ENCODE assay signal across 7 mouse cellular contexts in genomic region chr14:34660788-34661591, GRCm38 (mm10). TPM values are rescaled to one million over a fixed set of nuclear protein-coding genes. Genes with fewer than 3 reads are reported as not detected.
DNase-seq lines count a peak whose midpoint lies in the region; ATAC-seq and TF ChIP-seq lines count a peak whose summit lies in the region.

No protein-coding gene starts in this region.

- peak overlapping the region; percentile 88 for H3K4me2 ChIP-seq in intestine, embryonic 14.5 days (ENCODE audit: low read length)

- H3K4me3 ChIP-seq in ES-Bruce4 (ENCODE audit: low read depth, low read length) = peak overlapping the region; percentile 63
- H3K4me3 ChIP-seq in intestine, embryonic 14.5 days (ENCODE audit: low read depth, low read length) = peak overlapping the region; percentile 44
- peak overlapping the region; percentile 60 for H3K4me3 ChIP-seq in midbrain, embryonic 10.5 days

- peak; percentile 71 for DNase-seq in intestine, embryonic 14.5 days (ENCODE audit: low spot score)
- DNase-seq in midbrain, embryonic 10.5 days (ENCODE audit: low spot score) = peak; percentile 39
- peak; percentile 62 for DNase-seq in thymus, postnatal 25 days
- DNase-seq in urinary bladder, postnatal 4 days (ENCODE audit: low spot score in 2 of 2) = no peak

- peaks cover 5% of the 10 kb centered on the region for H3K4me1 ChIP-seq in ES-Bruce4 (ENCODE audit: control insufficient read depth, insufficient read depth, low read length)
- H3K4me1 ChIP-seq in intestine, embryonic 14.5 days (replicated peaks; ENCODE audit: control insufficient read depth, insufficient read depth, low read length) = peaks cover 6% of the 10 kb centered on the region; the same call in 1 of the 2 replicates
- peaks cover 20% of the 10 kb centered on the region for H3K4me1 ChIP-seq in midbrain, embryonic 10.5 days

- peak overlapping the region; percentile 89 for H3K27ac ChIP-seq in ES-Bruce4 (ENCODE audit: insufficient read depth, low read length)
- H3K27ac ChIP-seq in intestine, embryonic 14.5 days (ENCODE audit: low read depth) = no peak overlapping the region
- H3K27ac ChIP-seq in midbrain, embryonic 10.5 days (replicated peaks) = peak overlapping the region; percentile 57

- H3K36me3 ChIP-seq in ES-Bruce4 (ENCODE audit: control insufficient read depth, insufficient read depth, low read length, poor library complexity, severe bottlenecking) = no peaks in the 10 kb centered on the region
- H3K36me3 ChIP-seq in intestine, embryonic 14.5 days (ENCODE audit: control insufficient read depth, insufficient read depth, low read length) = no peaks in the 10 kb centered on the region
- no peaks in the 10 kb centered on the region for H3K36me3 ChIP-seq in midbrain, embryonic 10.5 days

- TF ChIP-seq CTCF in ES-Bruce4 (IDR thresholded peaks at IDR 0.05; ENCODE audit: low read depth, low read length) = no peak

- H3K9ac ChIP-seq in ES-Bruce4 (ENCODE audit: low read depth, poor library complexity, severe bottlenecking) = peak overlapping the region; percentile 69
- peak overlapping the region; percentile 42; the same call in 1 of the 2 replicates for H3K9ac ChIP-seq in intestine, embryonic 14.5 days (ENCODE audit: low read length)

- H3K27me3 ChIP-seq in ES-Bruce4 (ENCODE audit: control insufficient read depth, insufficient read depth, low read length, poor library complexity, severe bottlenecking) = no peaks in the 10 kb centered on the region
- H3K27me3 ChIP-seq in intestine, embryonic 14.5 days (replicated peaks; ENCODE audit: control insufficient read depth, insufficient read depth, low read length) = peaks cover 27% of the 10 kb centered on the region
- peaks cover 74% of the 10 kb centered on the region for H3K27me3 ChIP-seq in midbrain, embryonic 10.5 days (ENCODE audit: low read depth, poor library complexity, severe bottlenecking)

- TF ChIP-seq EP300 in ES-Bruce4 (IDR thresholded peaks at IDR 0.05; ENCODE audit: insufficient read depth, low read depth, low read length) = peak; percentile 96

- ATAC-seq in CD4-positive, CD25-positive, alpha-beta regulatory T cell, adult 4 months = peak; percentile 28
- peak; percentile 42 for ATAC-seq in erythroid progenitor cell, adult 5-6 weeks (replicated peaks; ENCODE audit: low FRiP score, poor library complexity, severe bottlenecking)
- no peak for ATAC-seq in intestine, embryonic 14.5 days (replicated peaks; ENCODE audit: low FRiP score, low TSS enrichment, low read depth)

- peaks cover 10% of the 10 kb centered on the region for H3K9me3 ChIP-seq in ES-Bruce4 (replicated peaks; ENCODE audit: control insufficient read depth, insufficient read depth, low read length, poor library complexity, severe bottlenecking)
- H3K9me3 ChIP-seq in intestine, embryonic 14.5 days (ENCODE audit: control insufficient read depth, low read length) = no peaks in the 10 kb centered on the region
- no peaks in the 10 kb centered on the region for H3K9me3 ChIP-seq in midbrain, embryonic 10.5 days (replicated peaks)

- 14% methylated on average over 22 of the region's 22 CpGs for WGBS in intestine, embryonic 14.5 days
- WGBS in midbrain, embryonic 10.5 days = 7% methylated on average over 22 of the region's 22 CpGs

- no peak for TF ChIP-seq POLR2A in ES-Bruce4 (IDR thresholded peaks at IDR 0.05; ENCODE audit: insufficient read depth, low read length)

RNA-seq across cellular contexts. Expression of gene Wapl, which starts 12.7 kb away (rescaled TPM):
- 10 to 100 TPM; 49.1 to 49.9 TPM for polyA plus RNA-seq in CD4-positive, CD25-positive, alpha-beta regulatory T cell, adult 4 months (2017; shearing (Covaris generic))
- 205 and 231 TPM in 2 replicates for polyA plus RNA-seq in ES-Bruce4 (2011; ENCODE audit: insufficient read depth, insufficient read length, low read depth, missing spikeins)
- total RNA-seq in erythroid progenitor cell, adult 5-6 weeks (2015; ENCODE audit: low replicate concordance) = 159 and 206 TPM in 2 replicates
- 289 and 355 TPM in 2 replicates for total RNA-seq in erythroid progenitor cell, adult 5-6 weeks (2017; ENCODE audit: low replicate concordance)
- 29.4 and 29.7 TPM in 2 replicates for polyA plus RNA-seq in intestine, embryonic 14.5 days (2014; fragmentation: Nextera tagmentation; extraction: Ambion mirVana)
- polyA plus RNA-seq in midbrain, embryonic 10.5 days (2016; fragmentation: Nextera tagmentation; extraction: Ambion mirVana) = 26.1 and 26.6 TPM in 2 replicates

Comparison
In these comparisons a context has a peak if more than half of its experiments do, and no peak if none do; other contexts are left out.
1. DNase-seq: peak in intestine, embryonic 14.5 days (single experiment), midbrain, embryonic 10.5 days (single experiment) and thymus, postnatal 25 days (single experiment); none in urinary bladder, postnatal 4 days (0 of 2).
2. Peak in every context shown above with its lines, with median percentiles within 50 percentile points of each other: H3K4me3 ChIP-seq.